Mouse (Mus musculus) ES-Bruce4 (cell line): ENCODE results near the gene Pex6.

ENCODE experiments used
- CTCF ChIP-seq: IDR thresholded peaks from one replicate; pipeline ENCODE4 v1.8.1; 2011; ENCODE audit warnings: low read depth, low read length
- EP300 ChIP-seq: IDR thresholded peaks from 2 replicates; pipeline ENCODE4 v1.6.1; 2011; ENCODE audit warnings: low read depth, low read length; ENCODE audit not compliant: insufficient read depth
- POLR2A ChIP-seq: IDR thresholded peaks from one replicate; pipeline ENCODE4 v1.8.1; 2011; ENCODE audit warnings: low read length; ENCODE audit not compliant: insufficient read depth

GRCm38 (mm10) chr17:46680760-46681373, 30.4 kb upstream of the Pex6 start, which contains the start of gene Klhdc3:
- TF ChIP-seq POLR2A = peak; percentile 50
- no peak for TF ChIP-seq CTCF
- TF ChIP-seq EP300 = no peak
